Mouse (Mus musculus): ENCODE measurements around the gene D11Wsu47e.

Gene D11Wsu47e

DNA sequence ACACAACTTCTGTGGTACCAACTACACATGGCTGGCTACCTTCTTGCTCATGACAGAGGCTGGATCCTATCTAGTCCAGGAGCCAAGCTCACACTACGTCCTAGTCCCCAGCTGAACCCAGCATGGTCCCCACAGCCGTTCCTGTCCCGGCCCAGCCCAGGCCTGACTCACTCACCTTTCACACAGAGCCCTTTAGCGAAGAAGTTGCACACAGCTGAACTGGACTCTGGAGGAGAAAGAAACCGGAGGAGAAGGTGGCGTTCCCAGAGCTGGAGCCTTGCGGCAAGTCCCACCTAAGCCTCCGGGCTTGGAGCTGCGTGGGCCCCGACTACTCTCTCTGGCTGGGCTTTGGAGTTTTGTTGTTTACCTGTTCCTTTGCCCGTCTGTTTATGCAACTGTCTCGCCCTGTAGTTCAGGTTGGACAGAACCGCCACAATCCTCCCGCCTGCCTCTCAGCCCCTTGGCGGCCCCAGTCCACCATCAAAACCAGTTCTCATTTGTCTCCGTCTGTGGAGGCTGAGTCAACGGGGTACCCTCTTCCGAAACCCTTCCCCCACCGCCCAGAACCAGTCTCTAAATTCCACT lies 24.5 kb downstream of the D11Wsu47e start:
- DNase-seq: no peak

- DNase-seq: no peak
Observed at GRCm38 (mm10) chr11:113709272-113709671, 25.1 kb downstream of the D11Wsu47e start.

DNA sequence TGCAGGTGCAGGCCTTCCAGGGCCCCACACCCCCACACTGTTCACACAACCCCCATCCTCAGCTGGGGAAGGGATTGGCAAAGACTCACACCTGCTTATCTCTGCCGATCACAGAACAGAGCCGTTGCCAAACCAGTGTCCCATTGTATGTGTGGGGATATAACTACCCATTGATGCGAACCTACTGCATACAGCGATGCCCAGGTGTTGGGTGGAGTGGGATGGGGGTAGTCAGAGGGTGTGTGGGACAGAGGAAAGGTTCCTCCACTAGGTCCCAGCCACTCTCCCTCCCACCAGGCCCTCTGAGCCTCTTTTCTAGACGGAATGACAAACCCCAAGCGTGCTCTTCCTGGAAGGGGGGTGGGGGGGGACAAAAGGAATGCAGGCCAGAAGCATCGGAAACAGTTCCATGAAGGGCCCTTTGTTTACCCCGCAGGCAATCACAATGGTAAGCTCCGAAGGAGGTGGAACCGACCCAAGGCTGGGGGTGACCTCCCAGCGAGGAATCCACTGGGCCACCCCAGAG lies 25.6 kb downstream of the D11Wsu47e start, which contains the start of gene Cpsf4l:
Gene Cpsf4l (minus strand): TSS at position 287 of the 526 bp plus-strand sequence.
- DNase-seq: no peak

- DNase-seq: no peak
Observed at GRCm38 (mm10) chr11:113710257-113710777, 26.1 kb downstream of the D11Wsu47e start.

- no peak for DNase-seq
Observed at GRCm38 (mm10) chr11:113711061-113711460, 26.8 kb downstream of the D11Wsu47e start.

- no peak for DNase-seq
Observed at GRCm38 (mm10) chr11:113715078-113715674, 31.0 kb downstream of the D11Wsu47e start.

GRCm38 (mm10) chr11:113716132-113716531 lies 31.9 kb downstream of the D11Wsu47e start:
- DNase-seq: no peak

DNA sequence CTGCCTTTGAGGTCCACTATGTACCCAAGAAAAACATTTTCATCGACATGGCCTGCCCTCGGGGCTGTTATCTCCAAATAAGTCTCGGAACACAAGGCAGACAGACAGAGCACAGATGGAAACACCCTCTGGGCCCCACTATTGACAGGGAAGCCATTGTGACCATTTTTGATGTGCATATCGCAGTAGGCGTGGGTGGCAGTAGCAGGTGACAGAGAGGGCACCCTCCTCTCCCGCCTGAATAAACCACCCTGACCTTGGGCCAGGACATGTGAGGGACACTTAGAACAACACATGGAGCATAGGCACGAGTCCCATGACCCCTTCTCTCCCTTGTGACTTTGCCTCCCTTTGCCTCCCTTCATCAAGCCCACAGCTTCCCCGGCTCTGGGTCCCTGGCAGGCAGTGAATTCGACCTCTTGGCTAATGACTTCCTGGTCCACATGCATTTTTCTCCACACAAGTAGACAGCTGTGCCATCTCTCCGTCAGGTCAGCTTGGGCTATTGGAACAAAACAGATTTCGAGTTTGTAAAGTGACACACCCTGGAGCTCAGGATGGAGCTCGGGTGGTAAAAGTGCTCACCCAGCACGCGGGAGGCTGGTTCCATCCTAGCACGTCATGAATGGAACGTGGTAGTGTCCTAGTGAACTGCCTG lies 33.7 kb downstream of the D11Wsu47e start:
- no peak for DNase-seq

DNA sequence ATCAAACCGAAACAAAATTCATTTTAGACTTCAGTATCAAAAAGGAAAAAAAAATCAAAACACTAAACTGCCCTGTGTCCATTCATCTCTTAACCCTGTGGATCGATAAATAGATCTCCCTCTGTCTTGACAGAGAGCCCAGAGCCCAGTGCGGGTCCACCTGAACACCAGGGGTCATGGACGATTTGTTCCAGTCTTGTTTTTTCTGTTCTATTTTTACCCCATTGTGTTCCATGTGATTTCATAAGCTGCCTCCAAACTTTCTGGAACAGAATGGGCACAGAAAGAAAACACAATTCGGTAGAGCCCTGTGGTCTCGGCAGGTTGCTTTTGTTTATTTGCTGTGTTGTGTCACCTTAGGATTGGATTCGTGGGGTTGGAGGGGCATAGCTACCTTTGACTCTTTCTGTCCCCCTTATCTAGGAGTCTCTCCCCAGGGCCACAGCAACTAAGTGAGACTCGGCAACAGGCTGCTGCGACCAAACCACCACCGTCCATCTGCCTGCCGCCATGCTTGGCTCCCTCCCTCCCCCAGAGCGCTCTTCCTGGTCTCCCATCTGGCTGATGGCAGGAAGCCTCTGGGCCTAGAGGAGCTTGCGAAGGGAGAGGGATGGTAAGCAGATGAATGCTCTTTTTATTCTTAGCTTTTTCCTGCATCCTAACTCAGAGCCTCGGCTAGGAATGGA lies 38.3 kb downstream of the D11Wsu47e start:
- DNase-seq: peak in 1 of 2 experiments; percentile 19

DNA sequence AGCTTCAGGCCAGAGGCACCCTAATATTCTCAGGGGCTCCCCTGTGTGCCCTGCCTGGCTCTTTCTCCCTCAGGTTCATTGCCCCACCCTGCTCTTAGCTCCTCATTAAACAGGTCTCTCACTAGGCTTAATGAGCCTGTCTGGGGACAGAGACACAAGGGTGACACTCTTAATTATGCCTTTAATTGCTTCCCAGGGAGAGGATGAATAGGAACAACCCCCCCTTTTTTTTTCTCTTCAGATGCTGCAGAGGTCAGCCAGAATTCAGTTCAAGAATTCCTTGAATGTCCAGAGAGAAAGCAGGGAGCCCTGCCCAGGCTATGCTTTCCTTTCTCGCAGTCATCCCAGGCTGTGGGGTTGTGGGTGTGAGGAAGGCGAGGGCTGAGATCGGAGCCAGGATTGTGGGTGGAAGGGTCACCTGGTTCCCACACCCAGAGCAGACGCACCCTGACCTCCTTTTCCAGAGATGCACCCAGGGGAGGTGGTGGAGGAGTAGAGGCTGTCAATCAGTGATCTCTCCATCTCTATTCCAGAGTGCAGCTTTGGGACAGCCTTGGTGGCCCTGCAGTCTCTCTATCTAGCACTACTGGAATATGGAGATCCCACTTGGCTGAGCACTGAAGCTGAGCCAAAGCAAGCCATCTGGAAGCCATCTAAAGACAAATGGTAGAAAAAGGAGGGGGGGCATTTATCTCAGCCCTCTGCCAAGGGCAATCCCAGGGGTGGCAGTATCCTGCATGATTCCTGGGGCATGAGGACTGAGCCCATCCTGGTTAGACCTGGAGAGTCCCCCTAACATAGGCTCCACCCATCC lies 41.2 kb downstream of the D11Wsu47e start:
- no peak for DNase-seq

- DNase-seq: no peak
Observed at GRCm38 (mm10) chr11:113726994-113727888, 43.0 kb downstream of the D11Wsu47e start.

DNA sequence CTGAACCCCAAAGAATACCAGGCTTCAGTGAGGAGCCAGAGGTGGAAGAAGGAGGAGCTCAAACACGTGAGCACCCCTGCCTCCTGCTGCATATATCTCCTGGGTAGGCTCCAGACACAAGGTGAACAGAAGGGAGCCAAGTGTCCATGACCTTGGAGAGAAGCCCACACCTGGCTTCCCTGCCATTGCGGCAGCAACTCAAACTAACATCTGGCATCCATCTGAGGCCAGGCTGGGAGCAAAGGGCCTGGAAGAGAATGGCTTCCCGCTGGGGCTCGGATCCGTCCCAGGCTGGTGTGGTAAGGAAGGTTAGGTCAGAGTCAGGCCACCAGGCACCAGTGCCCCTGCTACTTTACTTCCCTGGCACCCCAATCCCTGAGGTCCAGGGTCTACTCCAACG lies 43.8 kb downstream of the D11Wsu47e start:
- DNase-seq: no peak

GRCm38 (mm10) chr11:113729239-113729638 lies 45.0 kb downstream of the D11Wsu47e start:
- DNase-seq: no peak

- DNase-seq: no peak
Observed at GRCm38 (mm10) chr11:113729917-113730316, 45.7 kb downstream of the D11Wsu47e start.

DNA sequence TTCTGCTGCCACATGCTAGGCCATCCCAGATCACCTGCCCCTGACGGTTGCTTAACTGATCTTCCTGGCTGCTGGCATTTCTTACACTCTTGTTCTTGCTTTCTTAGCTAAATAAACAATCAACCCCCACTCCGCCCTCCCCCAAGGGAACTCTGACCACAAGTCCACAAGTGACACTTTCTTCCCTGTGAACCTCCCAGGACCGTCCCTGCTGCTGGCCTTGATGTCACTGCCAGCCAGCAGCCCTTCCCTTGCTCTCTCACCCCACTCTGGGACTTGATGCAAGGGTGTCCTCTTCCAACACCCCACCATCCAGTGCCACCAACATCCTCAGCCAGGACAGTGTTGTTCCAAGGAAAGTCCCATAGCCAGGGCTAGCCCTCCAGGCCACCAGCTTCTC lies 46.7 kb downstream of the D11Wsu47e start:
- DNase-seq: no peak

GRCm38 (mm10) chr11:113731945-113732612 lies 47.9 kb downstream of the D11Wsu47e start:
- no peak for DNase-seq

DNA sequence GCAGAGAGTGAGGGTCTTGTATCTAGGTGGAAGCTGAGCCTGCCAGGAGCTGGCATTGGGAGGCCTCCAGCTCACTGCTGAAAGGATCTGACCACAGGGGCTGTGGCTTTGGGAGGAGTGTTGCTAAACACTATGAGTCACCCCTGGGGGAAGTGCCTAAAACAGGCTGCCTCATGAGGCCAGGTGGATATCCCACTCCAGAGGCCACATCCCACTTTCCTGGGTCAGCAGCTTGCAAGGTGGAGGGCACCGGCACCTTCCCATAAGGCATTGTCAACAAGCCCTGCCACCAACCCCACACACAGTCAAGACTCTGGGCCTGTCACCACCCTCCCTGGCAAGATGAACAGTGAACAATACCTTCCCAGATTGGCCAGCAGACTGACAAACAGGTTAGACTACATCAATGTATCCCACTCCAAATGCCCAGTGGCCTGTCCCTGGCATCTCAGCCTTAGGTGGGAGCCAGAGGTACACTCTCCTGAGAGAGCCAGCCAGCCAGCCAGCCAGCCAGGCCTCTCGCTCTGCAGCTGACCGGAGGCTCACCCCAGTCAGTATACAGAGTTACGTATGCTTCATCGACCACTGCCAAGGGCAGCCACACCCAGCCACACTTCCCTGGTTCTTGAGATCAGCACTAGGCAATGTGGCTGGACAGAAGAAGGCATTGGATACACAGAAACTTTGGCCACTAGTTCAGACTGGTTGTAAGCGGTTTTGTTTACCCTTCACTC lies 49.6 kb downstream of the D11Wsu47e start:
- DNase-seq: no peak

DNA sequence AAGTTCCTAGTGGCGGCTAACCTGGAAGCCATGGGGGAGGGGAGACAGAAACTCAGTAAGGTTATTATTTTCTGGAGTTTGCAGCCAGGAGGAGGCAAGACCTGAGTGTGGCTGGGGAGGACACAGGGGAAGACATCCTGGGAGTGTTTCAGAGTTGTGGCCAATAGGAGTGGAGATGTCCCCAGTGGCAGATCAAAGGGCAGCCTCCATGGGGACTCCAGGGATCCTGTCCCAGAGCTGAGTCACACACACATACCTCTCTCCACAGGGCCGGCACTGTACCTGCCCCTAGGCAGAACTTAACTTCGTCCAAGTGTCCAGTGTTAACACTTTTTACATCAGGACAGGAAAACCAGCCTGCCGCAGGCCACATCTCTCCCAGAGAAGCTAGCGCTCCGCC lies 50.9 kb downstream of the D11Wsu47e start:
- no peak for DNase-seq

GRCm38 (mm10) chr11:113736848-113737552 lies 52.8 kb downstream of the D11Wsu47e start:
- DNase-seq: no peak

All from cerebellum, adult 18-20 months (tissue).